Mouse (Mus musculus) lung, adult 2 months (tissue): ENCODE data around the gene Sohlh2.

Source experiments
- CTCF ChIP-seq: fragments of 200-500 bp; IDR thresholded peaks from 2 replicates; pipeline ENCODE4 v1.5.1; 2011; ENCODE audit warnings: mild to moderate bottlenecking, low read length, control low read depth; ENCODE audit not compliant: insufficient read depth
- POLR2A ChIP-seq: fragments of 200-500 bp; IDR thresholded peaks from 2 replicates; pipeline ENCODE4 v1.6.1; 2011; ENCODE audit warnings: low read depth, mild to moderate bottlenecking, control low read depth, low read length, borderline replicate concordance; ENCODE audit errors: extremely low read depth

- TF ChIP-seq CTCF (no peak), POLR2A (no peak)
These were observed 13.9 kb downstream of the Sohlh2 start for GRCm38 (mm10) chr3:55195581-55196327.
